Mouse (Mus musculus) testis, adult 2 months (tissue): ENCODE data around the gene Htr2b.

Experiments
- CTCF ChIP-seq: fragments of 200-500 bp; IDR thresholded peaks from 2 replicates; pipeline ENCODE4 v1.5.1; 2012; ENCODE audit warnings: low read depth, mild to moderate bottlenecking, inconsistent platforms, low read length, moderate library complexity; ENCODE audit not compliant: control insufficient read depth, insufficient read depth, insufficient replicate concordance
- POLR2A ChIP-seq: fragments of 200-500 bp; IDR thresholded peaks from 2 replicates; pipeline ENCODE4 v1.6.1; 2012; ENCODE audit warnings: low read depth, mild to moderate bottlenecking, inconsistent platforms, low read length, moderate library complexity; ENCODE audit not compliant: control insufficient read depth

GRCm38 (mm10) chr1:86148161-86148560 is 36.4 kb upstream of the Htr2b start:
- TF ChIP-seq POLR2A, result no peak
- no peak for TF ChIP-seq CTCF
